Mouse (Mus musculus) ES-E14 (cell line): ENCODE measurements at regions not wholly inside any gene's neighbourhood (a gene's known extent, or its start where the extent isn't known, plus 50 kb on each side); places are given as distances from the start of the nearest gene placed in this dataset.

ENCODE experiments used
- DNase-seq: peaks from one replicate; pipeline ENCODE4 v3.0.0-alpha.2; 2013; ENCODE audit warnings: low read depth, low spot score
- H3K27ac ChIP-seq: 2 replicates; pipeline ENCODE4 v1.5.1; 2012; ENCODE audit warnings: low read depth, mild to moderate bottlenecking, low read length, moderate library complexity, mixed read lengths; ENCODE audit not compliant: poor library complexity, insufficient read depth, severe bottlenecking
- H3K36me3 ChIP-seq: 2 replicates; pipeline ENCODE4 v1.6.1; 2012; ENCODE audit warnings: mild to moderate bottlenecking, low read length, moderate library complexity, mixed read lengths; ENCODE audit not compliant: control insufficient read depth, poor library complexity, insufficient read depth, severe bottlenecking
- H3K4me1 ChIP-seq, 2 experiments: fragments of 150-350 bp in 1 of 2; sonication (generic) in 1 of 2; 2 replicates each; pipeline ENCODE4 v1.6.1; 2012; ENCODE audit warnings: low read length in 2 of 2, mild to moderate bottlenecking in 1 of 2, mixed read lengths in 1 of 2; ENCODE audit not compliant: control insufficient read depth in 2 of 2, insufficient read depth in 2 of 2, poor library complexity in 1 of 2
- H3K4me3 ChIP-seq, 2 experiments: fragments of 150-350 bp in 1 of 2; sonication (generic) in 1 of 2; 2 replicates each; pipeline ENCODE4 v1.5.1; 2012; ENCODE audit warnings: low read length in 2 of 2, low read depth in 1 of 2, mild to moderate bottlenecking in 1 of 2, mixed read lengths in 1 of 2; ENCODE audit not compliant: insufficient read depth in 1 of 2, poor library complexity in 1 of 2, severe bottlenecking in 1 of 2
- H3K9ac ChIP-seq: 2 replicates; pipeline ENCODE4 v1.6.1; 2012; ENCODE audit warnings: low read depth, mild to moderate bottlenecking, low read length, mixed read lengths; ENCODE audit not compliant: poor library complexity, insufficient read depth, severe bottlenecking
- H3K9me3 ChIP-seq: fragments of 150-350 bp; sonication (generic); 2 replicates; pipeline ENCODE4 v1.6.1; 2012; ENCODE audit warnings: low read depth, mild to moderate bottlenecking, low read length; ENCODE audit not compliant: control insufficient read depth, insufficient read depth
- CHD2 ChIP-seq: IDR thresholded peaks from 2 replicates; pipeline ENCODE4 v1.6.1; 2014; ENCODE audit warnings: mild to moderate bottlenecking, low read depth, low read length, inconsistent platforms
- HCFC1 ChIP-seq: IDR thresholded peaks from 2 replicates; pipeline ENCODE4 v1.6.1; 2012; ENCODE audit warnings: low read length, inconsistent platforms, borderline replicate concordance; ENCODE audit not compliant: insufficient read depth
- MAFK ChIP-seq: IDR thresholded peaks from 2 replicates; pipeline ENCODE4 v1.6.1; 2014; ENCODE audit warnings: mild to moderate bottlenecking, low read depth, low read length, inconsistent platforms; ENCODE audit not compliant: insufficient read depth
- ZC3H11A ChIP-seq: IDR thresholded peaks from 2 replicates; pipeline ENCODE4 v1.6.1; 2012; ENCODE audit warnings: low read depth, mild to moderate bottlenecking, inconsistent platforms, low read length, borderline replicate concordance
- ZNF384 ChIP-seq: IDR thresholded peaks from 2 replicates; pipeline ENCODE4 v1.6.1; 2012; ENCODE audit warnings: low read depth, low read length, inconsistent platforms
- in situ Hi-C, 2 experiments: fragments of 600-800 bp; cut with MboI; formaldehyde crosslinking; loops; one replicate each; pipeline ENCODE4 v1.15.1; 2025; ENCODE audit warnings: low sequenced_read_pairs in 2 of 2, inconsistent platforms in 1 of 2; ENCODE audit not compliant: unreplicated experiment in 2 of 2

DNA sequence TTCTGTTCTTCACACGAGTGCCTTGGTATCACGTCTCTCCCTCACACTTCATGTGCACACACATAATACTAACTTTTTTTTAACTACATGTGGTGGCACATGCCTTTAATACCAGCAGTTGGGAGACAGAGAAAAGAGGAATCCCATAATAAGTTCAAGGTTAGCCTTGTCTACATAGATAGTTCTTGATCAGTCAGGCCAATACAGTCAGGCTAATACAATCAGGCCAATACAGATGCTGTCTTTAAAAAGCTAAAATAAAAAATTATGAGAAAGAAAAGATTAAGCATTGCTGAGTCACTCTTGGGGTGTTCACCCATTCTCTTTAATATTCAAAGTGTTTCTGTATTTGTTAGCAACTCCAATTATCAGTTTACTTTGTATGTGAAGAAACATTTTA is 61.3 kb upstream of the Podxl start:
- no peaks in the 10 kb centered on the region for H3K36me3 ChIP-seq
- H3K27ac ChIP-seq, result no peak overlapping the region
- no peaks in the 10 kb centered on the region for H3K9me3 ChIP-seq
- no peak overlapping the region for H3K9ac ChIP-seq
- no peak for DNase-seq
- in situ Hi-C loops, result no loop called here
- no peaks in the 10 kb centered on the region for H3K4me1 ChIP-seq
- no peak overlapping the region for H3K4me3 ChIP-seq
- no peak for TF ChIP-seq HCFC1

DNA sequence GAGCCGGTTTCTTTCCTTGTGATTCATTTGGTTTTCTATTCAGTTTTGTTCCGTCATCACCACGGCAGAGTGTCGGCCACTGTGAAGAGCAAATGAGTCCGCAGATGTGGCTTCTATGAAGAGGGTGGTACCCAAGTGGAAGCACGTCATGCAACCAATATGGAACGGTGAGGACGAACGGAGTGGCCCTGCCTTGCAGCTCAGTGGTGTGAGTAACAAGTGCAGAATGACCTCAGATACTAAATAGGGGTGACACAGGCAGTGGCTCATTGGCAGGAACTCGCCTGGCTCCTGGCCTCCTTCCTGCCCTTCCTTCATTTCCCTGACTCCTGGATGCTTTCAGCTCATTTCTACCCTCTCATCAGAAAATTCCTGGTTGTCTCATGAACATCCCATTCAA is 60.6 kb upstream of the Podxl start:
- no peak overlapping the region for H3K27ac ChIP-seq
- in situ Hi-C loops, result no loop called here
- TF ChIP-seq ZNF384, result no peak
- TF ChIP-seq CHD2, result no peak
- no peak for TF ChIP-seq ZC3H11A
- no peak for TF ChIP-seq HCFC1
- no peak for TF ChIP-seq MAFK
- no peak for DNase-seq
- no peak overlapping the region for H3K4me3 ChIP-seq
- H3K4me1 ChIP-seq, result no peaks in the 10 kb centered on the region
- H3K36me3 ChIP-seq, result no peaks in the 10 kb centered on the region
- H3K9me3 ChIP-seq, result no peaks in the 10 kb centered on the region
- H3K9ac ChIP-seq, result no peak overlapping the region

DNA sequence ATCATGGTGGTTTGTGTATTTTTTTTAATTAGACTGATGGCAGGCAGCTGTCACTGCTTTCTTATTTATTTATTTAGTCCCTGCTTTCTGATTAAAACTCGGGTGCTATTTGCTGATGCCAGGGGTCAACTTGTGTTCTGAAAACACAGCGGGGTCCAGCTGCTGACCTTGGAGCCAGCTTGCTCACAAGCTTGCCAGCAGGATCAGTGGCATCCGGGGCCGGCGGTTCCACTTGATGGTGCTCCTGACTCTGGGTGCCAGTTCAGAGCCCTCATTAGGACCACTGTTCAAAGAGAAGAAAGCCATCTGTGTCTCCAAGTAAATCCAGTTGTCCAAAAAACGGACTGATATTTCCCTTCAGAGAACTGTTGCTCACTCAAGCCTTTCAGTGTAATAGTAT is 57.2 kb upstream of the Podxl start:
- Histone ChIP-seq H3K36me3 (no peaks in the 10 kb centered on the region), H3K4me3 (no peak overlapping the region), H3K27ac (no peak overlapping the region), H3K4me1 (no peaks in the 10 kb centered on the region), H3K9ac (no peak overlapping the region), H3K9me3 (no peaks in the 10 kb centered on the region)
- TF ChIP-seq MAFK, result no peak
- TF ChIP-seq CHD2, result no peak
- in situ Hi-C loops, result no loop called here
- no peak for DNase-seq

- TF ChIP-seq ZC3H11A (no peak), CHD2 (no peak), ZNF384 (no peak), HCFC1 (no peak), MAFK (no peak)
Measured at GRCm38 (mm10) chr6:31618852-31619251, 55.1 kb upstream of the Podxl start.

DNA sequence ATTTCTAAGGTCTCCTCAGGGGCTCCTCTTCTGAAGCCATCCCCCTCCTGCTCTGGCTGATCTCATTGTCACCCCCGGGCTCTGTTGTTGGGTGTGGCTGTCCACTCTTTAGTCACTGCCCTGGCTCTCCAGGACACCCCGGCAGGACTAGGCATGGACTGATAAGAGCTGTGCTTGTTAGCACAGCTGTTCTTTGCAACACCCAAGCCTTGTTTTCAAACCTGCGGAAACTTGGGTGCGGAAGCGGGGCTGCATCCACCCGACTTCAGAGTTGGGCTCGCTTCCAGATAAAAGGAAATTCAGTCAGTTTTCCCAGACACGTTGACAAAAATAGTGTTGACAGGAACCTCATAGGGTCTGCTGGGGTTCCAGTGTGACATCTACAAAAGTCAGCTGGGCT is 53.6 kb upstream of the Podxl start:
- no peak for DNase-seq
- Histone ChIP-seq H3K9me3 (no peaks in the 10 kb centered on the region), H3K36me3 (no peaks in the 10 kb centered on the region), H3K4me1 (no peaks in the 10 kb centered on the region), H3K9ac (no peak overlapping the region), H3K4me3 (no peak overlapping the region), H3K27ac (no peak overlapping the region)
- in situ Hi-C loops, result no loop called here
- TF ChIP-seq ZC3H11A (no peak), MAFK (no peak), ZNF384 (no peak), CHD2 (no peak), HCFC1 (no peak)

More at GRCm38 (mm10) chr6:31618852-31619251, 55.1 kb upstream of the Podxl start:
- H3K4me3 ChIP-seq, result no peak overlapping the region
- H3K4me1 ChIP-seq, result no peaks in the 10 kb centered on the region
- no peak overlapping the region for H3K9ac ChIP-seq
- in situ Hi-C loops, result no loop called here
- no peak overlapping the region for H3K27ac ChIP-seq
- H3K36me3 ChIP-seq, result no peaks in the 10 kb centered on the region
- DNase-seq, result no peak
- H3K9me3 ChIP-seq, result no peaks in the 10 kb centered on the region
